Mouse (Mus musculus): ENCODE results near the gene Carns1.

The Carns1 gene

DNA sequence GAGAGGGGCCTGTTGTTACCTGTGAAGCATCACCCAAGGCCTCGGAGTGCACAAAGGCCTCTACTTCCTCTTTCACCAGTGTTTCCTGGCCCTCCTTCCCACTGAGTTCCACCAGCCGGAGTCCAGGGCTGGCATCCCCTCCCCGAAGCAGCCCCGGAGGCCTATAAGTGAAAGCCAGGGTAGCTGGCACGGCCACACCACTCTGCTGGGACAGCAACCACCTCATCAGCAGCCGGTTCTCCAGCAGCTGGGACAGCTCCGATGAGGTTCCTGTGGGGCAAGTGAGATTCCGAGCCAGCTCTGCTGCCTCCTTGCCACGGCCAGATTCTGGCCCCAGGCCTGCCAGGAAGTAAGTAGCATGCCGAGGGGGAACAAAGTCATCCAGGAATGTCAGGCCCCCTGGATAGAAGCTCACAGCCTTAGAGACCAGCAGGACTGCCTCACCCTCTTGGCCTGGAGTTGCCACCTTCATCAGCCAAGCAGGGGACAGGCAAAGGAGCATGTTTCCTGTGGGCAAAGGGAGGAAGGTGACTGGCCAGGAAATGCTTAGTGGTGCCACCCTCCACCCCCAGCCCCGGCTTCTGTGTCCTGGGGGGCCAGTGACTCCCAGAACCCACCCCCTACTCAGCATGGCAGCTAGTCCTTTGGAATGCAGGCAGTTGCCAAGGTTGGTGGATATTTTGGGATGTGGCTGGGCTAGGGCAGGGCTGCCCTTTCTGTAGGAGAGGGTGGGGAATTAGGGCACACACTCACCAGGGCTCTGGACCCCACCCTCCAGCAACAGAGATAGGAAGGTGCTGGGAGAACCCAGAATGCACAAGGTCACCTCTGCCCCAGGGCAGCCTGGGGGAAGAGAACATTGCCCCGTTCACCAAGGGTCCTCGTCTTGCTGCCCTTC, 3.6 kb downstream of the Carns1 start:
- DNase-seq (ENCODE audit: low spot score in 2 of 2) = no peak

DNA sequence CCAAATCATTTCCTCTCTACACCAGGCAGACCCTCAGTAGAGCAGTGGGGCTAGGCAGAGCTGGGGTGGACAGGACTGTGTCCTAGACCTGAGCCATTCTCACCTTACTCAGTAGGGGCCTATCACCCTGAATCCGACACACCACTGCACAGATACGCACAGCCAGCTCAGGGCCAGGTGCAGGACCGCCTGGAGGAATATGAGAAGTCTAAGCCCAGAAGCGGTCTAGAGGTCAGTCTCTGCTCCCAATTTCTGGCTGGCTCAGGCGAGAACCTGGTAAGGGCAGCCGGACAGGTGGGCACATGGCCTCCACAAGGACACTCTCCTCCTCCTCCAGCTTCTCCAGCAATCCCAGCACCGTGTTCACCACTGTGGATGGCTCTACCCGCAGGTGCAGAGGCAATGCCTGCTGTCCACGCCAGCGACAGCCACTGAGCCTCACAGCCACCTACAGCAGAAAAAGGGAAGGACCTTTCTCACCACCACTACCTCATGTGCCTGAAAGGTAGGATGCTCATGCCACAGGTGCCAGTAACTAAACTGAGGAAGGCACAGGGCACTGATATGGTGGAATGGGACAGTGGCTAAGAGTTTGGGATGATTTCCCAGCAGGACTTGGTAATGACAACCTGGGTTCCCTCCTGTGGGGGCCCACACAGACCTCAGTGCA, 4.4 kb downstream of the Carns1 start:
- DNase-seq (ENCODE audit: low spot score in 2 of 2) = no peak

DNA sequence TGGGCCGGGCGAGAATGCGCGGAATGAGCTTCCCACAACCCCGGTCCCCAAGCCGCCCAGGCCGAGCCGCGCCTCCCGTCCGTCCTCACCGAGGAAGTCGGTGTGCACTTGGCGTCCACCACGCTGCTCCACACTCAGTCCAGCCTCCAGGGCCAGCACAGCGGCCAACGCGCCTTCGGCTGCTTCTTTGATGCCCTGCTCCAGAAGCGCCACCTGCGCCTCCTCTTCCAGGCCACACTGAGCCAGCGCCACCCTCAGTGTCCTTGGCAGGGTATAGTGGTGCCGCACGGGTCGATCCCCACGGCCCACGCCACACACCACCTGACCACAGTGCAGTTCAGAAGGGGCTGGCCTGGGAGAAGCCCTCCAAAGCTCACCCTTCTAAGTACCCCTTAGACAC, 5.5 kb downstream of the Carns1 start:
- no peak for DNase-seq (ENCODE audit: low spot score in 2 of 2)

DNA sequence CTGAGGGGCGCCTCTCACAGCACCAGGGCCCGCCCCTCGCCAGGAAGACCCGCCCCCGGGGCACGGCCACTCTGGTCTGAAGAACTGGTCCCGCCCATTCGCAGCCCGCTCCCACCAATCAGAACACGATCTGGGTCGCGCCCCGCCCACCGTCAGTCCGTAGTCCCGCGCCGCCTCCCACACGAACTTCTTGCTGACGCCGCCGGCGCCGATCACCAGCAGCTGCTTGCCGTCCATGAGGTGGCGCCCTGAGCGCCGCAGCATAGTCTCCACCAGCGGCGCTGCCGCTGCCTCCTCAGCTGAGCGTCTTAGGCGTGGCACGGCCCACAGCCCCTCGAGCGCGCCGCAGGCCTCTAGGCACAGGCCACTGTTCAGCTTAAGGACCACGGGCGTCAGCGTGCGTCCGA, 5.9 kb downstream of the Carns1 start:
- DNase-seq (ENCODE audit: low spot score in 2 of 2) = peak; percentile 99 to 100

DNA sequence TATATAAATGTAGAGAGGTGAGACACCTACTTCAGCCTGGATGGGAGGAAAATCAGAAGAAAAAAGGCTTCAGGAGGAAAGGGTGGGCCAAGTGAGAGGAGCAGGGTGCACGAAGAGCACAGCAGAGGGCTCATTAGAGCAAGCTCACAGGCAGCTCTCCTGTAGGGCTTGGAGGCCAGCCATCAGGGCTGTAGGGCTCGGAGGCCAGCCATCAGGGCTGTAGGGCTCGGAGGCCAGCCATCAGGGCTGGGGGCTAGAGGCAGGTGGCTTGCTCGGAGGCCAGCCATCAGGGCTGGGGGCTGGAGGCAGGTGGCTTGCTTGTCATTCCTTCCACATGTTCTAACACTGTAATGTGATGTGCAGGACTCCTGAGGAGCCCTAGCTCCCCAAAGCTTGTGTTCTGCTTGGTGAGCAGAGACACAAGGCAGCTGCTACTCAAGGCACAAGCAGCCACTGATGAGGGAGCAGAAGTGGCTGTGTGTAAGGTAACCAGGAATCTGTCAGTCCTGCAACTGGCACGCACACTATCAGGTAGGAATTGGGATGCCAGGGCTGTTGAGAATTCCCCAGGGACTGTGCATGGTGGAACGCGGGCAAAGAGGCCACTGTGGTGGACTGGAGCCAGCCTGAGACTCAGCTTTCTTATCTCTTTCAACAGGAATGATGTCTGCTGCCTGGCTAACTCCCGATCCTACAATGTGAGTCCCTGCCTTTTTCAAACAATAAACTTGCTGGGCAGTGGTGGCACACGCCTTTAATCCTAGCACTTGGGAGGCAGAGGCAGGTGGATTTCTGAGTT, 8.4 kb downstream of the Carns1 start:
- DNase-seq (ENCODE audit: low spot score in 2 of 2) = no peak

DNA sequence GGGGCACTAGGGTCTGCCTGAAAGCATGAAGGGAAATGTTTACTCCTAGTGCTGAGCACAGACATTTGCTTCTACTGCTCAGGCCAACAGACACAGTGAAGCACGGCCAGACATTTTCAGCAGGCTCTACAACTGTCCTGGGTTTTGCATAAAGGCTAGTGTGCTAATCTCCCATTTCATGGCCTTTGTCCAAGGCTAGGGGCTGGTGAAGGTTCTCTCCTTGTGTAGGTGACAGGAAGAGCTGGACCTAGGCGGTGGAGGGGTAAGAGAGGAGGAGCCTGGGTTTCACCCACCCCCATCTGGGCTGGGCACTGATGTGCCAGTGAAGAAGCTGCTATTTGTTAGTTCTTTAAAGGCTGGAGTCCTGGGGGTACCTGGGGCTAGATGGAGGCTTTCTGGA, 10.6 kb downstream of the Carns1 start:
- no peak for DNase-seq (ENCODE audit: low spot score in 2 of 2)

DNA sequence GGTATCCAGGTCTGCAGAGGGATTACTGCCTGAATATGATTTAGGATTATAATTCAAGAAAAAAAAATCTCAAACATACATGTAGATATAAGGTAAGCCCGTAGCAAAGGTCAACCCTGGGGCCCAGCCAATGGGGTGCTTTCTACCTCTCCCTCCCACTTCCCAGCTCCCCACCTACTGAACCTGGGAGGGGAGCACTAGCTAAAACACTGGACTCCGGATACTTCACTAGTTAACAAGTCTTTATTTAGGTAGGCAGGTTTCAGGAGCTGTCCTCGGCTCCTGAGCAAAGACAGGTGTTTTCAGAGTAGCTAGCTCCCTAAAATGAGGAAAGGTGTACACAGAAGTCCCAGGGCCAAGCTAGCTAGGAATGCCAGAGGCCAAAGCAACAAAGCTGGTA, 11.2 kb downstream of the Carns1 start:
- DNase-seq (ENCODE audit: low spot score in 2 of 2) = no peak

DNA sequence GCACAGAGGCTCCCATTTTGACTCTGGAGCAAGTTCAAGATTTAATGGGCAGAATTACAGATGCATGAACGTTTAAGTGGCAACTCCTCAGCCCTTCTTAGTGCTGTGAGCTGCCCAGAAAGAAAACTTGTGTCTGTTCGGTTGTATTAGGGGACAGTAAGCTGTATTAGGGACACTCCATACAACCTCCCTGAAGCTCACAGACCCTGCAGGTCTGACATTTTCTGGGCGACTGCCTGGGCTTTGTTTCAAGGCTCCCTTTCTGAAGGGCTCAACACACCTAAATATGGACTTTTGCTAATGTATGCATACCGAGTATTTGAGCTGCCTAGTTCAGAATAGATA, 11.8 kb downstream of the Carns1 start:
- no peak for DNase-seq (ENCODE audit: low spot score in 2 of 2)

DNA sequence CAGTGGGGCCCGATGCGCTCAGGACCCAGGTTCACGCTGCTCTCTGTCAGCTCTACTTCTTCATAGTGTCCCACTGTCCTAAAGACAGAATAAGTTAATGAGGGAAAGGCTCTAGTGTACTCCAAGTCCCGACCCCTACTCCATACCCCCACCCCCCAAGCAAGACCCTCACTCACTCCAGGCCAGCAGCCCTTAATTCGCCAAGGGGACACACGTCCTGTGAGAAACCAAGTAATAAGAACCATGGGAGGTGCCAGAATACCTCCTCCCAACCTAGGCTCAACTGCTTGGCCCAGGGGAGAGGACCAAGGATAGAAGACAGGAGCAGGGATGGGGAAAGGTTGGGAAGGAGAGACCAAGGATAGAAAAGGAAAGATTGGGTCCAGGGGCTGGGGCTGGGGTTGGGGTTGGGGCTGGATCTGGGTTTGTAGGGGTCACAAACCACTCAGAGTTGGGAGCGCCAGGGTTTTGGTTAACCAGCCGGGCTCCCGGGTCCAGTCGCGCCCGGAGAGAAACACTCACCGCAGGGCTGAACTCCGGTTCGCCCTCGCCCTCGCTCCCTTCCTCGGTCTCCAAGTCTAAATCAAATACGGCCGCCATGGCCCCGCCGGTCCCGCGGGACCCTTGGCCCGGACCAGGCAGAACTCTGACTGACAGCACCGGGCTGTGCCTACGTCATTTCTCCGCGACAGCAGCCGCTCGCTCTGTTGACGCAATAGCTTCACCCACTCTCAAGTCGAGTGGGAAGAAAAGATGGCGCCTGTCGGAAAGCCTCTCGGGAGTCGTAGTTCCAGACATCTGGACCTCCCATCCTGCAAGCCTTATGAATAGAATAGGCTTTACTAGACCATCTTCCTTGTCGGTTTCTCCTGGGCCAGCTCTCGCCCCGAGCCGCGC, 12.4 kb downstream of the Carns1 start, which contains the start of gene Rps6kb2:
Gene Rps6kb2, minus strand, starts transcription at position 709 of the 897 bp plus-strand sequence.
- DNase-seq (ENCODE audit: low spot score in 2 of 2) = peak; percentile 91 to 96

DNA sequence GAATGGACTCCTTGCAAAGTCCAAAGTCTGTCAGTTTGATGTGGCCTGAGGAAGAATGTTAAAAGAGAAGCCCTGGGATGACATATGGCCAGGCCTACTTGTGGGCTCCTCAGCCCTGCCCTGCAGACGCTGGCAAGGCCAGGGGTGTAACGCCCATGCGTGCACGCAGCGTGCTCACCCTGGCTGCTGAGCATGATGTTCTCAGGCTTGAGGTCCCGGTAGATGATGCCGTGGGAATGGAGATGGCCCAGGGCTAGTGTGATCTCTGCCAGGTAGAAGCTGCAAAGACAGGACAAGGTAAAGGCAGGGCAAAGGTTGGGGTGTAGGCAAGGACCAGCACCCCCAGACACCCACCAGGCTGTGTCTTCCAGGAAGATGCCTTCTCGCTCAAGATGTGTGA, 16.2 kb downstream of the Carns1 start:
- no peak for DNase-seq (ENCODE audit: low spot score in 2 of 2)

DNA sequence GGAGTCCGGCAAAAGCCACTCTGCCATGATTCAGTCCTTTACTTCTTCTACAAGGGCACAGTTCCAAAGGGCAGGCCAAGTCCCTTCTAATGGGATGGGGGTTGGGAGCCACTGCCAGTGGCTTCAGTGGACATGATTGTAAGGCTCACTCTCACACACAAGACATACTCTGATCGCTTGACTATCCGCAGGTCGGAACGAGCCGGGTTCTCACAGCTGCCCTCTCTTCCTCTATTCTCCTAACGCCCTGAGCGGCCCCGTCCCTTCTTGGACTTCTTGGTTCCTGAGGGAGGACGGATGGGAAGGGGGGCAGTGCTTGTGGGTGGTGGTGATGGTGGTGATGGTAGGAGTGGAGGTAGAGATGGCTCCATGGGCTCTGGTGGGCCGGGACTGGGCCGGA, 18.5 kb downstream of the Carns1 start:
- no peak for DNase-seq (ENCODE audit: low spot score in 2 of 2)

DNA sequence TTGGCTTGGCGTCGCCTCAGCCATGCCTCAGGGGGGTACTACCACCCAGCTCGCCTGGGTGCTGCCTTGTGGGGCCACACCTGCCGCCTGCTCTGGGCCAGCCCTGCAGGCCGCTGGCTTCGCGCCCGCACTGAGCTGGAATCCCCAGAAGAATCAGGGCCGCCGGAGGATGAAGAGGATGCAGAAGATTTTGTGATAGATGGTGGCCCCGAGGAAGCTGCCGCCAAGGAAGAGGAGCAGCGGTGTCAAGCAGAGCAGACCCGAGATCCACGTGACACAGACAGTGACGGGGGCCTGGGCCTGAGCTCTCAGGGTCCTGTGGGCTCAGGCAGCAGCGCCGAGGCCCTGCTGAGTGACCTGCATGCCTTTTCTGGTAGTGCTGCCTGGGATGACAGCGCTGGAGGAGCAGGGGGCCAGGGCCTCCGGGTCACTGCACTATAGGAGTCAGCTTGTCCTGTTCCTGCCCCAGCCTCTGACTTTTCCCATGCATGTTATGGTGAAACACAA, 19.2 kb downstream of the Carns1 start:
- DNase-seq (ENCODE audit: low spot score in 2 of 2) = no peak

DNA sequence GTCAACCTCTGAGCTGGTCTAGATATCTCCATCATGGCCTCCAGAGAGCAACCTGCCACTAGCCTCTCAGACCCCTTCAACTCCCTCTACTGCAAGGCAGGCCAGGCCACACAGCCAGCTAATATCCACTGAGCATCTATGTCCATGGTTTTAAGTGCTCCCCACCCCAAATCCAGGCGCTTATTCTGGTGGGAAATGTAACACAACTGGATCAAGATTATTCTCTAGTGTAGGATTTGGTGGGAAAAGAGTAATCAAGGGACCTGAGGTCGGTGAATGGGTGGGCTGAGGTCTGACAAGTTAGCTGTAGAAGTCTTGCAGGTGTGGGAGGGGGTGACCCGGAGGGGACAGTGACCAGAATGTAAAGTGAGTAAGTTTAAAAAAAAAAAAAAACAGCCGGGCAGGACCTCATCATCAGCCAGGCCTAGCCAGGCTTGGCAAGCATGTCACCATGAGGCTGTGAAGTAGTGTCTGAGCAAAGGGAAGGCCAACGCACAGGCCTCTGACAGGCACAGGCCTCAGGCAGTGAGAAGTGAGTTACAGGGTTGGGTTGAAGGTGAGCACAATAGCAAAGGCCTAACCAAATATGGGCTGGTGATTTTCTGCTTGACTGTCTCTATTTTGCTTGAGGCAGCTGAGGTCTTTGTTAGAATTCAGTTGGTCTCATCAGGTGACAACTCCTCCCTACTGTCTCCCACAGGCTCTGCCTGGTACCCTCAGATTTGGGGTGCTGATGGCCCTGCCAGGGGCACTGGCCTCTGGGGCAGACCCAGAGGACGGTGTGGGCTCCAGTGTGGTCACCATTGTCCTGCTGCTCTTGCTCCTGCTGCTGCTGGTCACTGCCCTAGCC, 19.8 kb downstream of the Carns1 start:
- no peak for DNase-seq (ENCODE audit: low spot score in 2 of 2)

DNA sequence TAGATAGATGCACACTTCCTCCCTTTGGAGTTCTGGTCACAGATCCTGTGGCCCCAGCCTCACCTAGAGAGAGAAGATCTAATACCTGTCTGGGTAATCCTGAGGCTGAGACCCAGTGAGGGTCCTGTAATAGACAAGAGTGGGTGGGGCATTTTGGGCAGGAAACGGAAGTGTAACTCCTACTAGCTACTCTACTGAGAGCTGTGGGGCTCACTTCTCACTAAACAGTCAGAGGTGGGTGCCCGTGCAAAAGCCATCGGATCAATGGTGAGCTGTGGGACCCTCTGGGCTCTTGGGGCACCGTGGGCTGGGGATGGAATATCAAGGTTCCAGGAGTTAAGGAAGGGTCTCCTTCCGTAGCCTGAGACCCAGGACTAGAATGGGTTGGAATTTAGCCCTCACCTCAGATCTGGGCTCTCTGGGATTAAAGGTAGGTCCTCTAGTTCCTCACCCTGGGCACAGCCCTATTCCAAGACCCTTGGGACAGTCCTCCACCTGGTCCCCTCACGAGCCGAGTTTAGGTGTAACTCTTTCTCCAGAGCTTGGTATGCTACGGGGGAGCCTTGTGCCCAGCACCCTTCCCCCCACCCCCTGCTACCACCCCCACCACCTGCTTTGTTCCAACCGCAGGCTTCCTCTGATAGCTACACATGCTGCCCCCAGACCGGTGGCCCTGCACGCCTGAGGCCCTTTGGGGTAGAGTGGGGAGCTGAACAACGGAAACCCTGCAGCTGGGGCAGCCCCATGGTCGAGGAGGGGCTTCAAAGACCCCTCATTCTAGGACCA, 20.6 kb downstream of the Carns1 start:
- no peak for DNase-seq (ENCODE audit: low spot score in 2 of 2)

DNA sequence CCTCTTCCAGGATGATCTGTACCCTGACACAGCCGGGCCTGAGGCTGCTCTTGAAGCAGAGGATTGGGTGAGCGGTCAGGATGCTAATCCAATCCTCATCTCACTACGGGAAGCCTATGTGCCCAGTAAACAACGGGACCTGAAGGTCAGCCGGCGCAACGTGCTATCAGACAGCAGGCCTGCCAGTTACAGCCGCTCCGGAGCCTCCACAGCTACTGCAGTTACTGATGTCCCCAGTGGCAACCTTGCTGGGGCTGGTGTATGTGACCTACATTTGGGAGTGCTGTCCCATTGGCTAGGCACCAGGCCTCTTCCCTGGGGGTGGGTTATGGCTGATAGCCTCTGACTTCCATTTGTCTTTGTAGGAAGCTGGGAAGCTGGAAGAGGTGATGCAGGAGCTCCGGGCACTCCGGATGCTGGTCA, 22.0 kb downstream of the Carns1 start, which contains the start of gene Ptprcap:
Gene Ptprcap, plus strand, starts transcription at position 373 of the 423 bp plus-strand sequence.
- no peak for DNase-seq (ENCODE audit: low spot score in 2 of 2)

DNA sequence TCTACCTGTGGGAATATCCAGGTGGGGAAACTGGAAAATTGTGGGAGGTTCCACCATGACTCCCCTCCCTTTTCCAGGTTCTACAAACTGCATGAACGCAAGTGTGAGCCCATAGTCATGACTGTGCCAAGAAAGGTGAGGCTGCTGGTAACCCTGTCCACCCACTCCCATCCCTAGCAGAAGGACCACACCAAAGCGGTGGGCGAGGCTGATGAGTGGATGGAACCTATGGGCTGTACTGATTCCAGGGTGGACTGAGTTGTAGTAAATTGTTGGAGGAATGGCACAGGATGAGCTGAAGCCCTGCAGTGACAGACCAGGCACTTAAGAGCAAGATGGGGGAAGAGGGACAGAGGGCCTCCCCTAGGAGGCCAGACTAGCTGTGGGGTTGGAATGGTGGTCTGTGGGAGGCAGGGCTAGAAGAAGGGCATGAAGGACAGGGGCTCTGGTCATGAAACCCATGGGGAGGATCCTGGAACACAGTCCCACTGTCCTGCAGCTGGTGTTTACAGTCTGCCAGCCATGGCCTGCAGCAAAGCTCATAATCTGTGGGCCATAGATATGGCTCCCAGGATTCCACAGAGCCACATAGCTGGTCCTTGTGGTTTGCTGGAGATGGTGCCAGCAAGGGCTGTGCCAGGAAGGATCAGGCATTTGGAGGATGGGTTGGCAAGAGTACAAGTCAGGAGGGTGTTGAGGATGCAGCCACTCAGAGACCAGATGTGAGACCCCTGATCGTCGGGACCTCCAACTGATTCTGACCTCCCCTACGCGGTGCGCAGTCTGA, 22.6 kb downstream of the Carns1 start:
- DNase-seq (ENCODE audit: low spot score in 2 of 2) = no peak

DNA sequence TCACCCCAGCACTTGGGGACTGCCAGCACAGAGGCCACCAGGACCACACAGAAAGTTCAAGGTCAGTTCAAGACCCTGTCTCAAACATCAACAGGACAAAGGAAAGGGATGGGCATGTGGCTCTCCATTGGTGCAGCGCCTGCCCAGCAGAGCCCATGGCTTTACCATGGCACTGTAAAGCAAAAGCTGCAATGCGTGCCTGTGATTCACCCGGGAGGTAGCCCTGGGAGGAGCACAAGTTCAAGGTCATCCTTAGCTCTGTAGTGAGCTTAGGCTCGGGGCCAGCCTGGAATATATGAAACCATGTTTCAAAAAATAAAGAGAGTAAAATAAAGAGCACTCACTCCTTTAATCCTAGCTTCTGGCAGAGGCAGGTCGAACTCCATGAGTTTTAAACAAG, 23.4 kb downstream of the Carns1 start:
- no peak for DNase-seq (ENCODE audit: low spot score in 2 of 2)

DNA sequence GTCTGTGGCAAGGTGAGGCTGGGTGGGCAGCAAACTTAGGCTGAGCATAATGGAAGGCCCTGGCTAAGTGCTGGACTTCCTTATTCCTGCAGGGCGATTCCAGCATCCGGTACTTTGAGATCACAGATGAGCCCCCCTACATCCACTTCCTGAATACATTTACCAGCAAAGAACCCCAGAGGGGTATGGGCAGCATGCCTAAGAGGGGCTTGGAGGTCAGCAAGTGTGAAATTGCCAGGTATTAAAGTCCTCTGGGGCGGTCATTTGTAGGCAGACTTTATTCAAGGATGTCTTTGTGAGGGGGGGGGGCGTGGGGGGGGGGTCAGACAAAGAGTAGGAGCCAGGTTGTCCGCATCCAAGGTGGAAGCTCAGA, 23.8 kb downstream of the Carns1 start:
- DNase-seq (ENCODE audit: low spot score in 2 of 2) = no peak

Data from urinary bladder, postnatal 4 days (tissue).